Mouse (Mus musculus): ENCODE results near the gene Zfp579.
A peak's percentile ranks its signal among the peaks of the same experiment; 100 is the strongest.

The Zfp579 gene

DNA sequence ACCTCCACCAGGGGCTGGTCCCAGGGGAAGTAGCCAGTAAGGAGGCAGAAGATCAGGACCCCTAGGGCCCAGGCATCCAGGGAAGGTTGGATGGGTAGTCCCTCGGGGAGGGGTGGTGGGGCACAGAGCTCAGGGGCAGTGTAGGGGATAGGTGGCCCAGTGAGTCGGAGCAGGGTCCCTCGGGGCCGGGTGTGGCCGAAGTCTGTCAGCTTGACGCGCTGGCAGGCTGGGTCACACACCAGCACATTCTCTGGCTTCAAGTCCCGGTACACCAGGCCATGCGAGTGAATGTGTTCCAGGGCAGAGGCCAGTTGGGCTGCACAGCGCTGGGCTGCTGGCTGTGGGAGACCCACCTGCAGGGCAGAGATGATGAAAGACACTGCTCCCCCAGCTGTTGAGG is 38.6 kb downstream of the Zfp579 start:
- no peak for DNase-seq (ENCODE audit: low spot score)

DNA sequence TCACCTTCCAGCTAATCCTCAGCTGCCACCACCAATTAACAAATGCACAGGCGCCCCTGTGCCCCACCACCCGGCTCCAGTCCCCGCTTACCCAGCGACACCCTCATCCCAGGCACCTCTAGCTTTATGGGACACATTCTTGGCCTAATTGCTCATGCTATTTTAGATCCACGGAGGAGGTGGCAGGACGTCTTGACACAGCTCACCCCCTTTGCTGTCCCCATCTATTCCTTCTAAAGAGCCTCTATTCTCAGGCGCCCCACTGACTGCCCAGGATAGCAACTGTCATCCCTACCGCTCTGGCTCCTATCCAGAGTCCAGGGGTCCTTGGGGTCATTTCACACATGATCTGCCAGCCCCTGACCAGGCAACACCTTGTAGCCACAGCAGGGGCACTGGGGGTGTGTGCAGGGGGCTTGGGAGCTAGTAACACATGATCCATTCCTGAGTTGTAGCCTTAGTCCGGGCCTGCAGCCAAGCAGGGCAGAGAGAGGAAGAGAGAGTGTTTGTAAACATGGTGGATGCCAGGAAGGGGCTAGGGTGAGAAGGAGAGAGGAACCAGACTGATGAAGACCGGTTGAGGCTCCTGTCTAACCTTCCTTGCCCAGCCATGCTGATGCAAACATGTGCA is 42.0 kb downstream of the Zfp579 start:
- no peak for DNase-seq (ENCODE audit: low spot score)

GRCm38 (mm10) chr7:4950561-4951342 is 45.2 kb downstream of the Zfp579 start:
- DNase-seq (ENCODE audit: low spot score) = no peak

DNA sequence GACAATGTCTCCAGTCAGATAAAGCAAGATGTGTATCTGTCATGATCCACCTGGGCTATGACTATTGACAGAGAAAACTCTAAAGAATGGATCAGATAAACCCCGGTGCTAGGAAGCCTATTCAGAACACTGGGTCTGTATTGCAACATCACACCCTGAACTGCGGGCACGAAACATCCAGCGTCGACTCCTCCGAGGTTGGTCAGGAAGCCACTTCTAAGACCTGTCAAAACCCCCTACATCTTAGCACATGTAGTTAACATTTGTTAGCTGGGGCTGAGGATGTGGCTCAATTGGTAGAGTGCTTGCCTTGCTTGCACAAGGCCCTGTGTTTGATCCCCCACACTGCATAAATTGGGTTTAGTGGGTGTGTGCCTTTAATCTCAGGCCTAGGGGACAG is 47.6 kb downstream of the Zfp579 start:
- no peak for DNase-seq (ENCODE audit: low spot score)

GRCm38 (mm10) chr7:4947855-4948254 is 48.1 kb downstream of the Zfp579 start:
- DNase-seq (ENCODE audit: low spot score) = no peak

GRCm38 (mm10) chr7:4943223-4943815 is 52.6 kb downstream of the Zfp579 start:
- DNase-seq (ENCODE audit: low spot score) = peak; percentile 75

- DNase-seq (ENCODE audit: low spot score) = no peak
These were observed 53.3 kb downstream of the Zfp579 start for GRCm38 (mm10) chr7:4942673-4943072.

DNA sequence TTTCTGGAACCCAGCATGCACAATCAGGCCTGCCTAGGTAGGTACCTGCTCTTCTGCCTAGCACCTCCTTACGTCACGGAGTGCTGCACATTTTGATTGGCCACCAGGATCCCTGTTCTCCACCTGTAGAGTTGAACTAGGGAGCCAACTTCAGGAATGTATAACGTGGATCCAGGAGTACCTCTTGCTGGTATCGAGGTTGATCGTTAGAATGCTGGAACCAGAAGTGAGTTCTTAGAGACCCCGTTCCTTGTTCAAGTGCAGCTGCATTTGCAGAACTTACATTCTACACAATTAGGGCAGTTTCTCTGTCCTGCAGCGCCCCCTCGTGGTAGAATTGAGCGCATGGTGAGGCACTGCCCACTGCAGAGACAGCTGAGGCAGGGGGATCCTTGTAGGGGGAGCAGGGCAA is 55.9 kb downstream of the Zfp579 start:
- DNase-seq (ENCODE audit: low spot score) = peak; percentile 56

- no peak for DNase-seq (ENCODE audit: low spot score)
These were observed 57.5 kb downstream of the Zfp579 start for GRCm38 (mm10) chr7:4938456-4938855.

- DNase-seq (ENCODE audit: low spot score) = no peak
These were observed 58.6 kb downstream of the Zfp579 start for GRCm38 (mm10) chr7:4937392-4937791.

- no peak for DNase-seq (ENCODE audit: low spot score)
These were observed 59.1 kb downstream of the Zfp579 start for GRCm38 (mm10) chr7:4936832-4937231.

GRCm38 (mm10) chr7:4934160-4934914 is 61.6 kb downstream of the Zfp579 start:
- no peak for DNase-seq (ENCODE audit: low spot score)
